Mouse (Mus musculus) intestine, embryonic 15.5 days (tissue): ENCODE measurements around the gene Gabrd. TPM values are rescaled to one million over a fixed set of nuclear protein-coding genes. Genes with fewer than 3 reads are reported as not detected.
"Not testable (repeated sequence)": the region's sequence is repeated elsewhere in the genome, so short reads cannot be mapped to it uniquely, and the experiment has no call there.

ENCODE experiments used
- ATAC-seq: fragments of 200-750 bp; cut with Nextera tagmentation; 2 replicates; pipeline ENCODE4 v1.8.0; 2017; ENCODE audit warnings: moderate TSS enrichment, moderate library complexity
- H3K27ac ChIP-seq: fragments of 300-500 bp; sonication (generic); 2 replicates; pipeline ENCODE4 v1.5.1; 2015; ENCODE audit warnings: mild to moderate bottlenecking, inconsistent platforms
- H3K27me3 ChIP-seq: fragments of 300-500 bp; sonication (generic); replicated peaks from 2 replicates; pipeline ENCODE4 v1.6.1; 2015; ENCODE audit warnings: inconsistent platforms
- H3K36me3 ChIP-seq: fragments of 300-500 bp; sonication (generic); 2 replicates; pipeline ENCODE4 v1.6.1; 2015; ENCODE audit warnings: inconsistent platforms
- H3K4me1 ChIP-seq: fragments of 300-500 bp; sonication (generic); replicated peaks from 2 replicates; pipeline ENCODE4 v1.6.1; 2015; ENCODE audit warnings: inconsistent platforms
- H3K4me2 ChIP-seq: fragments of 300-500 bp; sonication (generic); replicated peaks from 2 replicates; pipeline ENCODE4 v1.6.1; 2015; ENCODE audit warnings: mild to moderate bottlenecking, inconsistent platforms
- H3K4me3 ChIP-seq: fragments of 300-500 bp; sonication (generic); replicated peaks from 2 replicates; pipeline ENCODE4 v1.5.1; 2015; ENCODE audit warnings: inconsistent platforms
- H3K9ac ChIP-seq: fragments of 300-500 bp; sonication (generic); 2 replicates; pipeline ENCODE4 v1.6.1; 2015; ENCODE audit warnings: inconsistent platforms
- H3K9me3 ChIP-seq: fragments of 300-500 bp; sonication (generic); 2 replicates; pipeline ENCODE4 v1.6.1; 2016; ENCODE audit warnings: inconsistent platforms
- WGBS: fragments of 180-500 bp; shearing (Covaris S2); methylation state at CpG from one replicate; pipeline ENCODE4 v1.1.7; 2015; 5-methylcytosine and 5-hydroxymethylcytosine counted together
- polyA plus RNA-seq: library from polyadenylated mRNA; unstranded; fragments of >200 nt; fragmentation: Nextera tagmentation; extraction: Ambion mirVana; gene quantifications from 2 replicates; pipeline ENCODE4 v1.2.1, GENCODE M21; 2015

Gene Gabrd
- 0.10 TPM in 1 of 2 replicates, not detected in the other for polyA plus RNA-seq

DNA sequence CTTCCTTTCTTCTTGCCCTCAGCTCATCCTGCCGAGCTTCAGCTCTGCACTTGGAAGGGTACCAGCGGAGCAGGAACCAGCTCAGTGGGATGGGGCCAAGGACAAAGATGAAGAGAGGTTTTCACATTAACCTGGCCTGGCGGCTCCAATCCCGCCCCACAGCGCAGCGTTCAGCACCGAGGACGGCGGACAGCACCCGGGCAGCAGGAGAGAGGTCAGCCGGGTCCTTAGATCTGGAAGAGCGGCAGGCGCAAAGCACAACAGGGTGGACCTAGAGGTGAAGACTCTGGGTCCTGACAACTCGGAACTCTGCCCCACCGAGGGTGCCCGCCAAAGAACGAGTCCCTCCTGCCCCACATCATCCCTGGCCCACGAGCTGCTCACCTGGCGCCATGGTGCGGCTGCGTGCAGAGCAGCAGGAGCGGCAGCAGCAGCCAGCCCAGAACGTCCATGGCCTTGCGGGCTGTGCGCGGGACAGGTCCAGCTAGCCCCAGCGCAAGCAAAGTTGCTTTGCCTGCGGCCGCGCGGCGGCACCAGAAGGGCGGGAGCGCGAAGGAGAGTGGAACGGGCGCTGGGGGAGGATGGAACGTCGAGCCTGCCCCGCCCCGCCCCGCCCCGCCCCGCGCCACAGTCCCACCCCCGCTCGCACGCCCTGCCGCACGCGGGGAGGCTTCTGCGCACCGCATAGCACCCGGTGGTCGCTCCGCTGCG is at the start of gene Gabrd:
TSS of gene Gabrd (minus strand) at position 602 of the 711 bp plus-strand sequence.
- WGBS = under 1% methylated on average over 56 of the region's 57 CpGs
- Histone ChIP-seq H3K27ac (no peak within 1 kb of the TSS), H3K4me3 (peak within 1 kb of the TSS; percentile 40), H3K9me3 (no peaks in the 10 kb centered on the region), H3K4me1 (peaks cover 6% of the 10 kb centered on the region; the same call in 1 of the 2 replicates), H3K4me2 (peak within 1 kb of the TSS; percentile 97), H3K27me3 (peaks cover 33% of the 10 kb centered on the region), H3K36me3 (no peaks in the 10 kb centered on the region), H3K9ac (no peak within 1 kb of the TSS)
- peak; percentile 86 for ATAC-seq

DNA sequence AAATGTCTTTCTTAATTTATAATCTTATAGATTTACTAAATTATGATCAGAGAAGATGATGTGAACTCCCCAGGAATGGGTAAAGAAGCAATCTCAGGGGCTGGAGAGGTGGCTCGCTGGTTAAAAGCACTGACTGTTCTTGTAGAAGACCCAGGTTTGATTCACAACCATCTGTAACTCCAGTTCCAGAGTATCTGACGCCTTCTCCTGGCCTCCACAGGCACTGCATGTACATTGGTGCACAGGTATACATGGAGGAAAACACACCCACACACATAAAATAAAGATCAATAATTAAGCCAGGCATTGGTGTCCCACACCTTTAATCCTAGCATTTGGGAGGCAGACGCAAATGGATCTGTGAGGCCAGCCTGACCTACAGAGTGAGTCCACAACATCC is 44.9 kb upstream of the Gabrd start:
- Histone ChIP-seq H3K4me2 (no peak overlapping the region), H3K4me1 (no peaks in the 10 kb centered on the region), H3K9me3 (no peaks in the 10 kb centered on the region), H3K9ac (no peak overlapping the region), H3K4me3 (no peak overlapping the region), H3K27ac (no peak overlapping the region), H3K36me3 (no peaks in the 10 kb centered on the region), H3K27me3 (no peaks in the 10 kb centered on the region)
- 68% methylated on average over 3 of the region's 3 CpGs for WGBS
- no peak for ATAC-seq

DNA sequence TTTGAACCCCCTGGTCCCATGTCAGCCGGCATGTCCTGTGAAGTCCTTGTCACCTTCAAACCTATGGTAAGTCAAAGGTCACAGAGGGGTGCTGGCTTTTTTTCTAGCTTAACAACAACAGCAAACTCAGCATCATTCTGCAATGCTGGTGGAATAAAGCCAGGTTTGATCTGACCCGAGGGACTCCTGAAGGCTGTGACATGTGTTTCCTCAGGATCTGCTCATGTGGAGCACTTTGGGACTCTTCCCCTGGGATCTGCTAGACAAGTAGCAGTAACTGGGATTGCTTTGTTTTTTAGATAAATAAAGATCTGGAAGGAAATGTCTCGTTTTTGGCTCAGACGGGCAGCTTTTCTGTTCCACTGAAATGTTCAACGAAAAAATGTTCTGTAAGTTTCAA is 36.1 kb upstream of the Gabrd start:
- WGBS = 80% methylated on average over 5 of the region's 5 CpGs
- no peak for ATAC-seq

DNA sequence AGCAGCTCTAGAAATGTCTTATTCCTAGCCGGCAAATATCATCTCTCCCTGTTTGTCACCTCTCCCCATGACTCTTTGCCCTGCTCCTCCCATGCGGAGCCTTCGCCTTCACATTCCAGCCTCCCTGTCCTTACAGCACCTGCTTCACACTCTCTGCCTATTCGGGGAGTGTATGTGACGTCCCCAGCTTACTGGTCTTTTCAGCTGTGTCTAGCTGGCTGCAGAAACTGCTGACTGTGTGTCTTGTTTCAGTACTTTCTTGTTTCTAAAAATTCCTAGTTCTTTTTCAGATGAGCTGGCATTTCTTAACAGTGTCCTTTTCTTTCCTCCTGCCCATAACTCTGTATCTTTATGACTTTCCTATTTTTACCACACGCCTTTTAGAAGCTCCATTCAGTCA is 34.4 kb upstream of the Gabrd start:
- no peak overlapping the region for H3K9ac ChIP-seq
- H3K27me3 ChIP-seq = no peaks in the 10 kb centered on the region
- H3K36me3 ChIP-seq = no peaks in the 10 kb centered on the region
- no peak overlapping the region for H3K4me2 ChIP-seq
- H3K4me3 ChIP-seq = no peak overlapping the region
- no peaks in the 10 kb centered on the region for H3K9me3 ChIP-seq
- H3K27ac ChIP-seq = no peak overlapping the region
- 84% methylated on average over 6 of the region's 6 CpGs for WGBS
- no peak for ATAC-seq
- no peaks in the 10 kb centered on the region for H3K4me1 ChIP-seq

More for the DNA sequence above, 36.1 kb upstream of the Gabrd start:
- Histone ChIP-seq H3K4me3 (no peak overlapping the region), H3K36me3 (no peaks in the 10 kb centered on the region), H3K9ac (no peak overlapping the region), H3K9me3 (no peaks in the 10 kb centered on the region), H3K27me3 (no peaks in the 10 kb centered on the region), H3K4me2 (no peak overlapping the region), H3K27ac (no peak overlapping the region), H3K4me1 (no peaks in the 10 kb centered on the region)

DNA sequence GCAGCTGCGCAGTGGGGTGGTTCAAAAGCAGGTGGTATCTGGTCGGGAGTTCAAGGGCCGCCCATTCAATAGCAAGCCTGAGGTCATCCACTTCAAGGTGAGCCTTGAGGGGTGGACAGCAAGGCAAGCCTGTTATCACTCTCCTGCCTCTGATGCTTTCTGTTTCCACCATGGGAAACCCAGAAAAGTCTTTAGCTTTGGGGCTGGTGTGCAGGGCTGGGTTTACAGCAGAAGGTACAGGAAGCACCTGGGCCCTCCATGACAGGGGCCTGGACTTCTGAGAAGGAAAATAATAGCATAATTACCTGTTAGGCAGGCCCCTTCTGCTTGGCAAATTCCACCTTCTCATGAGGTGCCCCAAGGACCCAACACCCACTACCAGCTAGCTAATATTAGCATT is 31.3 kb upstream of the Gabrd start:
- Histone ChIP-seq H3K27ac (no peak overlapping the region), H3K27me3 (no peaks in the 10 kb centered on the region), H3K4me1 (no peaks in the 10 kb centered on the region), H3K36me3 (no peaks in the 10 kb centered on the region), H3K4me3 (no peak overlapping the region), H3K9me3 (no peaks in the 10 kb centered on the region), H3K4me2 (no peak overlapping the region), H3K9ac (no peak overlapping the region)
- WGBS = 86% methylated on average over 3 of the region's 3 CpGs
- no peak for ATAC-seq

DNA sequence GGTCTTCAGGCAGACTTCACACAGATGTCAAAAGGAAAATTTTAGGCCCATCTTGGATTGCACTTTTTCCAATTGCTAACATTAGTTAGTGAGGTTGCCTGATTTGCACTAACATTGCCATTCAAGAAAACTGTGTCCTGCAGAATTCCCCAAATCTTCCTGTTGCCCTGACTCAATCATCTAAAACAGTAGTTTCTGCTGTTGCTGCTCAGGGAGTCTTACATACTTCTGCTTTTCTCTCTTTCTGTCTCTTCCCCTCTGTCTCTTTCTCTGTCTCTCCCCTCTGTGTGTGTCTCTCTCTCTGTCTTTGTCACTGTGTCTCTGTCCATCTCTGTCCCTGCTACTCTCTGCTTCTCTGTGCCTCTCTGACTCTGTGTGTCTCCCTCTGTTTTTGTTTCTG is 30.5 kb upstream of the Gabrd start:
- Histone ChIP-seq H3K27ac (no peak overlapping the region), H3K4me2 (no peak overlapping the region), H3K4me1 (no peaks in the 10 kb centered on the region), H3K27me3 (no peaks in the 10 kb centered on the region), H3K36me3 (no peaks in the 10 kb centered on the region), H3K9me3 (no peaks in the 10 kb centered on the region), H3K4me3 (no peak overlapping the region), H3K9ac (no peak overlapping the region)
- no peak for ATAC-seq

DNA sequence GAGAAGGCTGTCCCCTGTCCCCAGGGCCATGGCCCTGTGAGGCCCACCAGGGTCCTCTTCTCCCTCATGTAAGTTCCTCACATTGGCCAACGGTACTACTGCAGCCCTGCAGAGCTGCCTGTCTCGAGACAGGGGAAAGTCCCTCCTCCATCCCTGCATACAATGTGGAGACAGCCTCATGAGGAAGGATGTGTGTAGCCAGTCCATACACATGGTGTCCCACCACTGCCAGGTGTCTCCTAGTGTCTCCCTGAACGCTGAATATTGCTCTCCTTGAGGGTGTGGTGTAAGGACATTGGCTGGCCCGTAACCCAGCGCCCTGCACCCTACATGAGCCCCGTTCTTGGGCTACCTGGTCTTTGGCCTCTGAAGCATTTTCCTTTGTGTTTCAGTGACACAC is 28.4 kb upstream of the Gabrd start:
- no peaks in the 10 kb centered on the region for H3K27me3 ChIP-seq
- 74% methylated on average over 6 of the region's 6 CpGs for WGBS
- no peak overlapping the region for H3K4me3 ChIP-seq
- H3K4me2 ChIP-seq = no peak overlapping the region
- H3K27ac ChIP-seq = no peak overlapping the region
- no peak overlapping the region for H3K9ac ChIP-seq
- H3K4me1 ChIP-seq = no peaks in the 10 kb centered on the region
- H3K36me3 ChIP-seq = no peaks in the 10 kb centered on the region
- ATAC-seq = no peak
- H3K9me3 ChIP-seq = no peaks in the 10 kb centered on the region

DNA sequence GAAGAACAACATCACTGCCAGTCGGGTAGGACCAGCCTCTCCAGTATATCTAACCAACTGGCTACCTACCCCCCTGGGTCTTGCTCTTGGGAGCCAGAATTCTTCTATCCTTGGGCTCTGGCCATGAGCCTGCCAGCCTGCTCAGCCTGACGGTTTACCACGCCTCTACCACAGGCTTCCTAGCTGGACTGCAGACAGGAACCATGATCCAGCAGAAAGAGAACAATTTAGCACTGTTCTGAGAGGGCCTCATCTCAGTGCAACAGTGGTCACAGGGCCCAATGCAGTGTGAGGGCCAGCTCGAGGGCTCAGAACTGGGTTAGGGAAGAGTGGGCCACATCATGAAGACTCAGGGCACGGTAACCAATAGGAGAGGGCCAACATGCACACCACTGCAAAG is 26.1 kb upstream of the Gabrd start:
- H3K4me3 ChIP-seq = no peak overlapping the region
- no peak overlapping the region for H3K9ac ChIP-seq
- H3K27me3 ChIP-seq = no peaks in the 10 kb centered on the region
- no peaks in the 10 kb centered on the region for H3K4me1 ChIP-seq
- 75% methylated on average over 5 of the region's 5 CpGs for WGBS
- H3K36me3 ChIP-seq = no peaks in the 10 kb centered on the region
- no peak for ATAC-seq
- H3K27ac ChIP-seq = no peak overlapping the region
- no peak overlapping the region for H3K4me2 ChIP-seq
- H3K9me3 ChIP-seq = no peaks in the 10 kb centered on the region

DNA sequence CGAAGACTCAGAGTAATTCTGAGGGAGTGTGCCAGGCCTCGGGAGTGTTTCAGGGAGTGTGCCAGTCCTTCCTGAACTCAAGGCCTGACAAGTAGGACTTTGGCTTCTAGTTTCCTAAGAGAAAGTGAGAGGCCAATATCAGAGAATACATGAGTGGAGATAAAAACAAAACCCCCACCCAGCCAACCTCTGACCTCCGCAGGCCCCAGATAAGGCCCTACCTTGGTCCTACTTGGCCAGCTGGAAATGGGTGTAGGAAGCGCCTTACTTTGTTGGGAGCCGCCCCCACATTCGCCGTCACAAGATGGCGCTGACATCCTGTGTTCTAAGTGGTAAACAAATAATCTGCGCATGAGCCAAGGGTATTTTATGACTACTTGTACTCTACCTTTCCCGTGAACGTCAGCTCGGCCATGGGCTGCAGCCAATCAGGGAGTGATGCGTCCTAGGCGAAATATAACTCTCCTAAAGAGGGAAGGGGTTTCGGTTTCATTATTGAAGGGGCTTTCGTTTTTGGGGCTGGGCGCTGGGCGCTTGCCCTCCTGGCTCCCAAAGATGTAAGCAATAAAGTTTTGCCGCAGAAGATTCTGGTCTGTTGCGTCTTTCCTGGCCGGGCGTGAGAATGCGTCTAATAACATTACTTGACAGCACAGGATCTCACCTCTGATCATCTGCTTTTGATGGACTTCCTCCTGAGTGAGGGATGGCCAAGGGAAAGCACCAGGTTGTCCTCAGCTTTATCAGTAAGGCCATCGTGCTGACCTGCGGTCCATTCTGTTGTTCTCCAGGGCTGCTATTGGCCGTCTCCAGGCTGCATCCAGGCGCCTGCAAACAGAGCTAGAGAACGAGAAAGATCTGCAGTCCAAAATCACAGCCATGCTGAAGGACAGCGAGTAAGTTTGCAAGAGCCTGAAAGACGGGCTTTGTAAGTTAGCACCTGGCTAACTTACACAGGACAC is 23.8 kb upstream of the Gabrd start:
- not testable (repeated sequence) for H3K4me3 ChIP-seq, H3K27me3 ChIP-seq
- peak; percentile 66 for ATAC-seq

DNA sequence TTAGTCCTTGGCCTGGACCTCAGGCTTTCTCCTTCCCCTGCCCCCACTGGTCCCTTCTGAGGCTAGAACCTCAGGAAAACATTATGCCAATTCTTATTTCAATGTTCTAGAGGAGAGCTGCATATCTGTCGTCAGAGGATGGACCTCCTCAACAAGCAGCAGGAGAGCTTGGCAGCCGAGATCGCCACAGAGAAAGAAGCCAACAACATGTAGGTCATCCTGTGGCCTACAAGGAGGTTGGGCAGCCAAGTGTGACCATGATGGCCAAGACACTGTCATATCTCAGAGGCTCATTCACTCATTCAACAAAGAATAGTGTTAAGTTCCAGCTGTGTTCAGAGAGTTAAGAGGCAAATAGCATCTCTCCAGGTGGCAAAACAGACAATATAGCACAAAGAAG is 22.2 kb upstream of the Gabrd start:
- Histone ChIP-seq H3K36me3 (no peaks in the 10 kb centered on the region), H3K4me3 (no peak overlapping the region), H3K4me2 (no peak overlapping the region), H3K4me1 (no peaks in the 10 kb centered on the region), H3K9me3 (no peaks in the 10 kb centered on the region), H3K27ac (no peak overlapping the region), H3K27me3 (no peaks in the 10 kb centered on the region), H3K9ac (no peak overlapping the region)
- no peak for ATAC-seq
- WGBS = 88% methylated on average over 3 of the region's 3 CpGs

More for the DNA sequence above, 23.8 kb upstream of the Gabrd start:
- not testable (repeated sequence) for H3K4me1 ChIP-seq, H3K9ac ChIP-seq, H3K9me3 ChIP-seq, H3K36me3 ChIP-seq, H3K27ac ChIP-seq, H3K4me2 ChIP-seq
- 77% methylated on average over 21 of the region's 30 CpGs for WGBS

DNA sequence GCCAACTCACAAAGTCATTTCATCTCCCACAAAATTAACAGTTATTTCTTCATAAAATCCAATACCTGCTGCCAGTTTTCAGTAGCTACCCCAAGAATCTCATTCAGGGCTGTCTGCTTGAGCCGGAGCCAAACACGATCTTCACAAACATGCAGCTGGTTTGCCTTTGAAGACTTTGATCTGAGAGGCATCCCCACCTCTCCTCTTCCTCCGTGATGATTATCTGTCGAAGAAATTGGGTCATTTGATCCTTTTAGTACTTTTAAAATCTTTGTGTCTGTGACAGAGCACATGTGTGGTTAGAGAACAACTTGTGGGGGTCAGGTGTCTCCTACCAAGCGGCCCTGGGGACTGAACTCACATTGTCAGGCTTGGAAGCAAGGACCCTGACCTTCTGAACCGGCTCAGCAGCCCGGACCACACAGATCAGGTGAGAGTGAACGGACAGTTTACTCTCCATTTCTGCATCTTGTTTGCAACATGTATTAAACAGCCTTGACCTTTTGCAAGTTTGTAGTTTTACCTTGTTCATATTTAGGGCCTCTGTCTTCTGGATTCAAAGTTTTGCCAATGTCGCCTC is 16.8 kb upstream of the Gabrd start:
- H3K4me1 ChIP-seq = no peaks in the 10 kb centered on the region
- ATAC-seq = no peak

DNA sequence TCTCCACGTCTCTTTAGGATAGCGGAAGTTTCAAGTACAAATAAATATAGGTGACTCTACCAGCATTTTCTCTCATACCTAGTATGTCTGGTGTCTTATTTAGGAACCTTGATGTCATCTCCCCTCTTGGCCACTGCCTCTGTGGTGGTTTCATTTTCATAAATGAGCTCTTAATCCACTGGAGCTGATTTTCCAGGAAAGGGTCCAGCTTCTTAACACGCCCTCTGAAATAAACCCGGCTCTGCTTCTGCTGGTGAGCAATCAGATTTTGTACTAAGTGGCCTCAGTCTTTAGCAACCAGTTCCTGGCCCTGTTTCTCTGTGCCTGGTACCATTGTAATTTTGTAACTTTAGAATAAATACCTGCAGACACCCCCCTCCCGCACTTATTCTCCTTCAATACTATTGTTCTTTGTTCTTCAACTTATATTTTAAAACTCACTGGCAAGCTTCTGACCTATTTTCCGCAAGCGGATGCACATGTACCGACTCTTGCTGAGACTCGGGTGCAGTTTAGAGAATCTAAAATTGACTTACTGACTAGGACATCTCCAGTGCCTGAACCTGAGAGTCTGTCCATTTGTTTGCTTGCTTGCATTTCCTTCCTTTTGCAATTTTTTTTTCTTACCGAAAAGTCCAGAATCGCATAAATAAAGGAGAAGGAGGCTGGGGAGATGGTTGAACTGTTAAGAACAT is 15.9 kb upstream of the Gabrd start:
- Histone ChIP-seq H3K27me3 (0 out of 2 replicates have a peak, but pooled peaks cover 2% of the 10 kb centered on the region), H3K9me3 (no peaks in the 10 kb centered on the region), H3K27ac (no peak overlapping the region), H3K4me2 (no peak overlapping the region), H3K4me1 (peaks cover 4% of the 10 kb centered on the region; the same call in 1 of the 2 replicates), H3K4me3 (no peak overlapping the region), H3K36me3 (no peaks in the 10 kb centered on the region), H3K9ac (no peak overlapping the region)
- 90% methylated on average over 11 of the region's 11 CpGs for WGBS
- ATAC-seq = no peak

More for the DNA sequence above, 16.8 kb upstream of the Gabrd start:
- H3K27ac ChIP-seq = no peak overlapping the region
- no peaks in the 10 kb centered on the region for H3K36me3 ChIP-seq
- 69% methylated on average over 9 of the region's 9 CpGs for WGBS
- H3K4me2 ChIP-seq = no peak overlapping the region
- H3K4me3 ChIP-seq = no peak overlapping the region
- H3K27me3 ChIP-seq = no peaks in the 10 kb centered on the region
- no peak overlapping the region for H3K9ac ChIP-seq
- no peaks in the 10 kb centered on the region for H3K9me3 ChIP-seq
